Mouse (Mus musculus) megakaryocyte progenitor cell, adult 5-6 weeks (primary cell): ENCODE data around the gene Polr2a. TPM values are rescaled to one million over a fixed set of nuclear protein-coding genes. Genes with fewer than 3 reads are reported as not detected.
A peak's percentile ranks its signal among the peaks of the same experiment; 100 is the strongest.

Experiments
- ATAC-seq: replicated peaks from 2 replicates; pipeline ENCODE4 v1.8.0; 2016; ENCODE audit warnings: mild to moderate bottlenecking, moderate TSS enrichment, inconsistent platforms; ENCODE audit not compliant: poor library complexity
- total RNA-seq, 2 experiments: library from RNA; stranded (forward) in 1 of 2; stranded (reverse) in 1 of 2; fragments of 157-497, 149-512 nt in 1 of 2; fragments of 200-1000 nt in 1 of 2; gene quantifications; 2 replicates each; pipeline versions ENCODE4 v1.2.3 to v1.2.4; 2015 to 2017

Gene Polr2a
- total RNA-seq, 2 experiments from 2014 or later: 21.0 to 140 TPM

DNA sequence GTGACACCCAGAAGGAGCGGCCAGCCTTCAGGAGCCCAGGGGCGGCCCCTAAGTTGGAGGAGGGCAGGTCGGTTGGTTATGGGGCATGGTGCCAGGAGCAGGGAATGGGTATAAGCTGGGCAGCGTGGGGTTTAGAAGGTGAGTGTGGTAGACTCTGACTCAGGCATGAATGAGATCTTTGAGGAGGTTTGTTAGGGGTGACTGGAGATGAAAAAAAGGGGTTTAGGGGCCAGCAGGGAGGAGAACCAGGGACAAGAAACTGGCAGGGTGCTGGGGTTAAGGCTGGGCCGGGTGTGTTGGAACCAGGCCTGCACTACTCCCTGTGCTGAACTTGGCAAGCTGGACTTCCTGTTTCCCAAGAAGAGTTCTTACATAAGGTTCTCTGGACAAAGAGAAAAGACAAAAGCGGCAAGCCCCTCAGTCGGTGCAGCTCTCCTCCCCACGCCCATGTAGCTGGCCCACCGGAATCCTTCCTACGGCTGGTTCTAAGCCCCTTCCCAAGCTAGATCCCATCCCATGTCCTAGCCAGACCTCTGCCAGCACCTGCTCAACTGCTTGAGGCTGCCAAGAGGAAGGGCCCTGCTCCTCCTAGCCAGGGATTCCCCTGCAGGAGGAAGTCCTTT, 72.8 kb downstream of the Polr2a start, which contains the start of gene Tnfsf13:
Gene Tnfsf13 (minus strand): TSS at position 259 of the 623 bp plus-strand sequence.
- ATAC-seq: peak; percentile 33

DNA sequence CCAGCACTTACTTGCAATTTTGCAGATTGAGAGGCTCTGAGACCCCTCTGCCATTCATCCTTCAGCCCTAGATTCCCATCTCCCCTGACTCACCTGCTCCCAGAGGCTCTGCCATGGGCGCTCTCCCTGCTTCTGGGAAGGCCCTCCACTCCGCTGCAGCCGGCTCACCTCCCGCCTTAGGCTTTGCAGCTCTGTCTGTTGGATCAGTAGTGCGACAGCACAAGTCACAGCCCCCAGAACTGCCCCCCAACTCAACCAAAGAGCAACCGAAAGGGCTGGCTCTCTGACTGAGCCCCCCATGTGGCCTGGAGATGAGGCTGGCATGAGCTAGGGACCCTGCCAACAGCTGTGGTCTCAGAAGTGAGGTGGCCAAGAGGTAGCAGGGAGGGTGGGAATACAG, 73.5 kb downstream of the Polr2a start:
- ATAC-seq: no peak

DNA sequence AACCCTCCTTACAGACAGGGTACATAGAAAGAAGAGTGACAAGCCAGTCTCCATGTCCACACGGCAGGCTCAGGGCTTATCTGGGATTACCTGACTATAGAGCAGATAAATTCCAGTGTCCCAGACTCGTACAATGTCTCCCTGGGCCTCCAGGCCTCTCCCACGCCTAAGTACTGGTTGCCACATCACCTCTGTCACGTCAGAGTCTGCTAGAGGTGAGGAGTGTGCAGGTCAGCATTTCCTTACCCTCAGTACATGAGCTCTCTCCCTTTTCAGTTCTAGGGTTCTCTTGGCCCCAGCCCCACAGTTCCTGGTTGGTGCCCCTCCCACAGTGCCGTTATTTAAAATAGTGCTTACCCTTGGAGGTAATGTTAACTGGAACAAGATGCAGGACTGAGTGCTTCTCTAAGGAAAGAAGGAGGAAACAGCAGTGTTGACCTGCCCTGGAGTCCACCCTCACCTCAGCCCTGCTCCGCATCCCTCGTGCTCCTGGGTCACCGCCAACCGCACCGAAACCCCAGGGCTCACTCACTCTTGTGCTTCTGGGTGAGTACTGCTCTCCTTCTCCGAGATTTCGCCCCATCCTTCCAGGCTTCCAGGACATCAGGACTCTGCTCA, 74.2 kb downstream of the Polr2a start:
- no peak for ATAC-seq

Other genes starting within 250 kb of the Polr2a start
Only the 30 nearest of the 43 such genes appear.
- 19.6 and 44.5 TPM in 2 replicates for gene Atp1b2, start 152.7 kb downstream of the Polr2a start, total RNA-seq (2015)
- gene Atp1b2, start 152.7 kb downstream of the Polr2a start, total RNA-seq (2017): 2.0 and 4.0 TPM in 2 replicates
- not detected in 2 replicates for gene Shbg, start 140.7 kb downstream of the Polr2a start, total RNA-seq (2015)
- not detected in 2 replicates for gene Shbg, start 140.7 kb downstream of the Polr2a start, total RNA-seq (2017)
- not detected in 2 replicates for gene Sat2, start 136.6 kb downstream of the Polr2a start, total RNA-seq (2015)
- gene Sat2, start 136.6 kb downstream of the Polr2a start, total RNA-seq (2017): 0.37 and 1.5 TPM in 2 replicates
- 27.3 and 43.5 TPM in 2 replicates for gene Fxr2, start 125.6 kb downstream of the Polr2a start, total RNA-seq (2015)
- 35.5 and 41.5 TPM in 2 replicates for gene Fxr2, start 125.6 kb downstream of the Polr2a start, total RNA-seq (2017)
- not detected in 2 replicates for gene Sox15, start 103.3 kb downstream of the Polr2a start, total RNA-seq (2015)
- 0.95 TPM in 1 of 2 replicates, not detected in the other for gene Sox15, start 103.3 kb downstream of the Polr2a start, total RNA-seq (2017)
- 28.6 and 37.5 TPM in 2 replicates for gene Mpdu1, start 96.0 kb downstream of the Polr2a start, total RNA-seq (2015)
- 55.0 and 55.5 TPM in 2 replicates for gene Mpdu1, start 96.0 kb downstream of the Polr2a start, total RNA-seq (2017)
- gene Cd68, start 92.5 kb downstream of the Polr2a start, total RNA-seq (2015): 33.1 and 39.3 TPM in 2 replicates
- 15.5 and 25.0 TPM in 2 replicates for gene Cd68, start 92.5 kb downstream of the Polr2a start, total RNA-seq (2017)
- 1,029 and 1,055 TPM in 2 replicates for gene Eif4a1, start 86.2 kb downstream of the Polr2a start, total RNA-seq (2015)
- gene Eif4a1, start 86.2 kb downstream of the Polr2a start, total RNA-seq (2017): 1,055 and 1,141 TPM in 2 replicates
- 140 and 145 TPM in 2 replicates for gene Senp3, start 76.6 kb downstream of the Polr2a start, total RNA-seq (2015)
- 108 and 123 TPM in 2 replicates for gene Senp3, start 76.6 kb downstream of the Polr2a start, total RNA-seq (2017)
- gene Tnfsf13, start 72.9 kb downstream of the Polr2a start, total RNA-seq (2015): 28.5 and 31.9 TPM in 2 replicates
- gene Tnfsf13, start 72.9 kb downstream of the Polr2a start, total RNA-seq (2017): 49.4 and 53.7 TPM in 2 replicates
- gene Tnfsf12, start 62.8 kb downstream of the Polr2a start, total RNA-seq (2015): 0.88 and 2.0 TPM in 2 replicates
- 0.75 and 1.0 TPM in 2 replicates for gene Tnfsf12, start 62.8 kb downstream of the Polr2a start, total RNA-seq (2017)
- gene Tnfsfm13, start 62.5 kb downstream of the Polr2a start, total RNA-seq (2015): 7.5 and 9.4 TPM in 2 replicates
- gene Tnfsfm13, start 62.5 kb downstream of the Polr2a start, total RNA-seq (2017): 6.1 and 7.9 TPM in 2 replicates
- gene Slc35g3, start 3.3 kb upstream of the Polr2a start, total RNA-seq (2015): not detected in 2 replicates
- not detected in 2 replicates for gene Slc35g3, start 3.3 kb upstream of the Polr2a start, total RNA-seq (2017)
- gene Zbtb4, start 7.3 kb upstream of the Polr2a start, total RNA-seq (2015): 1.3 and 1.5 TPM in 2 replicates
- gene Zbtb4, start 7.3 kb upstream of the Polr2a start, total RNA-seq (2017): 0.51 and 0.54 TPM in 2 replicates
- 0.24 and 1.6 TPM in 2 replicates for gene Chrnb1, start 37.3 kb upstream of the Polr2a start, total RNA-seq (2015)
- 0.04 and 0.44 TPM in 2 replicates for gene Chrnb1, start 37.3 kb upstream of the Polr2a start, total RNA-seq (2017)
- gene Fgf11, start 43.2 kb upstream of the Polr2a start, total RNA-seq (2015): 0.22 and 0.52 TPM in 2 replicates
- 0.21 and 0.41 TPM in 2 replicates for gene Fgf11, start 43.2 kb upstream of the Polr2a start, total RNA-seq (2017)
- gene Tmem102, start 47.0 kb upstream of the Polr2a start, total RNA-seq (2015): not detected in 2 replicates
- not detected in 2 replicates for gene Tmem102, start 47.0 kb upstream of the Polr2a start, total RNA-seq (2017)
- gene Gm39566, start 56.7 kb upstream of the Polr2a start, total RNA-seq (2015): not detected in 2 replicates
- not detected in 2 replicates for gene Gm39566, start 56.7 kb upstream of the Polr2a start, total RNA-seq (2017)
- not detected in 2 replicates for gene Spem2, start 59.8 kb upstream of the Polr2a start, total RNA-seq (2015)
- not detected in 2 replicates for gene Spem2, start 59.8 kb upstream of the Polr2a start, total RNA-seq (2017)
- not detected in 2 replicates for gene Spem1, start 63.5 kb upstream of the Polr2a start, total RNA-seq (2015)
- gene Spem1, start 63.5 kb upstream of the Polr2a start, total RNA-seq (2017): 0.79 TPM in 1 of 2 replicates, not detected in the other
- 8.4 and 10.8 TPM in 2 replicates for gene Nlgn2, start 79.1 kb upstream of the Polr2a start, total RNA-seq (2015)
- 3.5 and 6.2 TPM in 2 replicates for gene Nlgn2, start 79.1 kb upstream of the Polr2a start, total RNA-seq (2017)
- 240 and 307 TPM in 2 replicates for gene Tmem256, start 79.9 kb upstream of the Polr2a start, total RNA-seq (2015)
- gene Tmem256, start 79.9 kb upstream of the Polr2a start, total RNA-seq (2017): 174 and 238 TPM in 2 replicates
- gene Plscr3, start 87.7 kb upstream of the Polr2a start, total RNA-seq (2015): 60.6 and 62.2 TPM in 2 replicates
- 29.1 and 32.9 TPM in 2 replicates for gene Plscr3, start 87.7 kb upstream of the Polr2a start, total RNA-seq (2017)
- 0.32 TPM in 1 of 2 replicates, not detected in the other for gene Tnk1, start 100.1 kb upstream of the Polr2a start, total RNA-seq (2015)
- 0.54 TPM in 1 of 2 replicates, not detected in the other for gene Tnk1, start 100.1 kb upstream of the Polr2a start, total RNA-seq (2017)
- gene Tmem95, start 119.4 kb upstream of the Polr2a start, total RNA-seq (2015): not detected in 2 replicates
- not detected in 2 replicates for gene Tmem95, start 119.4 kb upstream of the Polr2a start, total RNA-seq (2017)
- 1.1 and 2.3 TPM in 2 replicates for gene Kctd11, start 122.8 kb upstream of the Polr2a start, total RNA-seq (2015)
- gene Kctd11, start 122.8 kb upstream of the Polr2a start, total RNA-seq (2017): 0.88 and 1.9 TPM in 2 replicates
- gene Acap1, start 136.9 kb upstream of the Polr2a start, total RNA-seq (2015): 23.6 and 24.7 TPM in 2 replicates
- gene Acap1, start 136.9 kb upstream of the Polr2a start, total RNA-seq (2017): 59.2 and 67.5 TPM in 2 replicates
- gene 2810408A11Rik, start 142.3 kb upstream of the Polr2a start, total RNA-seq (2015): 1.9 and 3.0 TPM in 2 replicates
- gene 2810408A11Rik, start 142.3 kb upstream of the Polr2a start, total RNA-seq (2017): 1.7 and 6.6 TPM in 2 replicates
- 9.5 and 11.0 TPM in 2 replicates for gene Neurl4, start 142.4 kb upstream of the Polr2a start, total RNA-seq (2015)
- 20.2 and 21.6 TPM in 2 replicates for gene Neurl4, start 142.4 kb upstream of the Polr2a start, total RNA-seq (2017)
- 106 and 114 TPM in 2 replicates for gene Gps2, start 155.3 kb upstream of the Polr2a start, total RNA-seq (2015)
- 46.2 and 56.3 TPM in 2 replicates for gene Gps2, start 155.3 kb upstream of the Polr2a start, total RNA-seq (2017)